Mouse (Mus musculus) left cerebral cortex, postnatal 10 days (tissue): ENCODE results near the gene Gabrb1. TPM values are rescaled to one million over a fixed set of nuclear protein-coding genes. Genes with fewer than 3 reads are reported as not detected.

Source experiments
- DNase-seq, 2 experiments: peaks; one replicate each; pipeline ENCODE4 v3.0.0; 2021 to 2022; ENCODE audit warnings: low spot score in 2 of 2, mixed read lengths in 1 of 2; ENCODE audit errors: extremely low spot score in 1 of 2
- intact Hi-C: fragments of 180-260 bp; cut with DNase I; formaldehyde crosslinking; loops from one replicate; pipeline ENCODE4 v1.15.1; 2025
- total RNA-seq, 2 experiments: library from RNA; stranded (reverse); gene quantifications; 2 replicates each; pipeline ENCODE4 v1.2.3; 2021

The Gabrb1 gene
- total RNA-seq, 2 experiments from 2014 or later: 83.0 to 86.6 TPM

DNA sequence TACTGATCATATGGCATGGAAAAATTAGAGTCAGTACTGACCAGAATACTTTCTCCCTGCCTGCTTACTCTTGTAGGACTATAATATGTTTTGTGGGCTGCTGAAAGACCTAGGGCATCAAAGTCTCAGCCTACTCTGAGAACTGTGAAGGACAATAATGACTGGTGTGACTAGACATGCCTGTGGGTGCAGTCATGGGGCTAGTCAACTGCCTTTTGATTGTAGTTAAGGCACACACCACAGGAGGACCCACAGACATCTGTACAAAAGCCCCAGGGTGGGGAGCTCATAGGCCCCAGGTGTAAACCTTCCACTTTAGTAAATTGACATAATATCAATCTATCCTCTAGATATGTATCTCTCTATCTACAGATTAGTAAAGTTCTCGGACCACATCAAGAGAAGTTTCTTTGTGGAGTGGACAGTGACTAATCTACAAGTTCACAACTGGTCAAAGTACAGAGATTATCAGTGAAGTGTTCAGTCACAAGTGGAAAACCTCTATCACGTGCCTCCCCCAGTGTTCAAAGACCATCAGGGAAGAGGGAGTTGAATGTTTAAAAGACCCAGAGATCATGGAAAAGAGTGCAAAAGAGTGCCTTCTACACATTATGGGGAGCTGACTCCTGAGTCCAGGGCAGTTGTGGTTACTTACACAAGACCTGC lies 123.7 kb downstream of the Gabrb1 start:
- intact Hi-C loops: no loop called here
- DNase-seq: no peak

DNA sequence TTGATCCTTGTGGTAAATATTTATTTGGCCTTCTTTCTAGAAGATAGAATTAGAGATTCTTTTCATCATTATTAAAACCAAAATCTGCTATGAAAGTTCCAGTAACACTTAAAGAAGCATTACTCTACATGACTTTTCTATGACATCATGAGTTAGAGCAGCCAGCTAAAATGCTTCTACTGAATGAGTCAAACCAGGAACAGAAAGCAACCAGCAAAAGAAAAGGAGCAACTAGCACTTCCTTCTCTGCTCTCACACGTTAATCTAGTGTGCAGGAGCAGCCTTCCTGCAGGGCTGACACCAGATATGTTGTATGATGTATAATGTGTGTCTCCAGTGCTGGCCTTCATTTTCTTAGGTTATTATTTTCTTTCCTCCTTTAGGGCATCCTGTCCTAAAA lies 164.9 kb downstream of the Gabrb1 start:
- no peak for DNase-seq
- intact Hi-C loops: no loop called here

DNA sequence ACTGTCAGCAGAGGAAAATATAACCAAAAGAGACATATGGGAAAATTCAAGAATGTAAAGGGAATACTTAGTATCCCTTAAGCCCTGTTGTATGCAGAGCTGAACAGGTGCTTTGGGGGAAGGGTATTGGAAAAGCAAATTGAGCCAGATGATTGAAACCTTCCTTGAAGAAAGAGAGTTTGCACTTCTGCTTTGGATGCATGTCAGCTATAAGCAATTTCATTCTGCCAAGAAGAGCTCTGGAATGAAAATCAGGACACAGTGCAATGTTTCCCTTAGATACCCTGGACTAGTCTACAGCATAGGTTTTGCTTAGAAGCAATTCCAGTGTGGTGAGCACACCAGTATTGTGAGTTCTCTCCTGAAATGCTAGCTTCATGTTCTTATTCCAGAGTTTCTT lies 170.4 kb downstream of the Gabrb1 start:
- DNase-seq: peak in 1 of 2 experiments; percentile 12
- intact Hi-C loops: no loop called here

DNA sequence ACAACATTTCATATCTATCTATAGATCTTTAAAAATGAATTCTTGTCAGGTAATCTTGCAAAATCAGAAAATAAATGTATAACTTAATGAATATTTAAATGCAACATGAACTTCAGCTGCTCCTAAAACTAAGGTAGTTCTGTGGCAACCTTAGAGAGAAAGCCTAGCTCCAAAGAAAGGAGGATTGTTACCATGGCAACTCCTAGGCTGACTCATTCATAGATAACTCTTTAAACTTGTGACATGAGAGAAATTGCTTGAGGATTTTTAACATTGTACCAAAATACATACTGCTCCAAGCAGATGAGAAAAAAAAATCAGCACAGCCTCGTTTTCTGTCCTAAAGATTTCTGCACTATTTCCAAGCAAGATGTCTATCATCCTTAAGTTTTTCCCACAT lies 171.1 kb downstream of the Gabrb1 start:
- DNase-seq: peak in 1 of 2 experiments; percentile 51
- intact Hi-C loops: no loop called here

DNA sequence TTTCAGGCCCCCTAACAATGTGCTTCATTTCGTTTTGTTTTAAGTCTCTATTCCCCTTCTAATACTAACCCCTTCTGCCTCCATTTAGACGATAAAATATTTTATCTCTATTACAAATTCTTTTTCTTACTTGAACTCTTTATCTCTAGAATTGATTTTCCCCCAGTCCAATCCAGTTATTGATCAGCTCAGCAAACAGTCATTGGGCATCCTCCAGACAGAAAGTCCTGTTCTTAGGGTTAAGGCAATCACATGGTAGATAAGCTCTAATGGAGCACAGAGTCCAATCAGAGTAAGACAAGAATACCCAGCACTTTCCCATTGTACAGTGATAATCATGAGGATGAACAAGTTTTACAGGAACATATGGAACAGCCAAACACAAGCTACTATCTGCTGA lies 172.4 kb downstream of the Gabrb1 start:
- intact Hi-C loops: no loop called here
- no peak for DNase-seq

DNA sequence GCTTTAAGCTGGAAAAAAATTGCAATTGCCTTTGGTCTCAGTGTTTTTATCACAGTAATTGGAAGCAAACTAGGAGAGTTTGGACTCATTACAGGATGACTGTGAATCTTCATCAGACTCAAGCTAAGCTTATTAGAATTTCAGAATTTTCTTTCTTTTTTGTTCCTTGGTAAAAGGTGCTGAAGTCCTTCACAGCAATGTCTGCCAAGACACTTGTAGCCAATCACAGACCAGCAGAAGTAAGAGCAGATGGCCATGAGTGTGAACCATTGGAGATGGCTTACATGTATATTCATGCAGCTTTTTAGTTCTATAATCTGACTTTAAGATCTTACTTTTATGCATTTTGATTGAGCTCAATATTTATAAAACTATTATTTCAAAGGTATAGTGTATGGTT lies 184.3 kb downstream of the Gabrb1 start:
- intact Hi-C loops: no loop called here
- DNase-seq: no peak

DNA sequence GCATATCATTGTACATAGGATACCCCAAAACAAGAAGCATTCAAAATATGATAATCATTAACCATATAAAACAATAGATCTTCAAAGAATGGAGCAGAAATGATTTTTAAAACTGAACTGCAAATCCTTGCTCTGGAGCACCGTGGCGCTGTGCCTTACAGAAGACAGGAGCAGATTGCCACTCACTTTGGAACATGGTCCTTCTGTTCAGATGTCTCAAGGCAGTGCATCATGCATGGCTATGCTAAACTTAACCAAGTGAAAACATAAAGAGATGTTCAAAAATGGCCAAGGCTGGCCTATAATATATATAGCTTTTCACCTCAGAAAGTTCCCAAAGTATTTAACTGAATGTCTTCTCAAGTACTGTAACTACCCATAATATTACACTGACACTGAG lies 240.3 kb downstream of the Gabrb1 start:
- peak; percentile 22 for DNase-seq

DNA sequence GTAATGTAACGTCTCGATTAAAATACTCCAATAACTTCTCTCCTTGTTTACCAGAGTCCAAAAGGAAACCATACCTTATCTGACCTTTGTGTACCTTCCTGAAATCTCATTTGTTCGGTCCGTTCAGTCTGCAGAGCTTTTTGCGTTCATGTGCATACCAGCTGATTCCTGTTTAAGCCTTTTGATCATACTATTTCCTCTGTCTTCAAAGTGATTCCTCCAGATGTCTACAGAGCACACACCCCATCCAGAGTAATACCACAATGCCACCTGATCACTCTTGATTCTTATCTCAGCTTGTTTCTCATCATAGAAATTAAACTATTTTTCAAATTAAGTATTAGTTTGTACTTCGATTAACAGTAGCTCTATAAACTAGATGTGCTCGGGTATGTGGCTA lies 245.5 kb downstream of the Gabrb1 start:
- intact Hi-C loops: no loop called here
- no peak for DNase-seq

More for the DNA sequence above, 240.3 kb downstream of the Gabrb1 start:
- intact Hi-C loops: no loop called here

DNA sequence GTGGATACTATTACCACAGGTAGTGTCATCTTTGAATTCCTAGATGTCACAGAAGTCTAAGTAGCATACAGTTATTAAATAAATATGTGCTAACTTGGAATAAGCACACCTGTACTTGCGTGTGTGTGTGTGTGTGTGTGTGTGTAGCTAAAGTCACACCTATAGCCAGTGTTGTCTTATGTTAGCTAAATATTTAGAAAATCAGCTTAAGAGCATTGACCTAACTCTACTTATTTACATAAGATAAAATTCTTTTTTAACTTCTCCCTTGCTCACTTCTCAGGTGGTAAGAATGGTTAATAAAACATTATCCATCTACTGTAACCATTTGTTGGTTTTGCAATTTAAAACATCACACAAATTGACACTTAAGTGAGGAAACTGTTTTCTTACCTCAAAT lies 256.1 kb downstream of the Gabrb1 start:
- DNase-seq: no peak
- intact Hi-C loops: no loop called here

DNA sequence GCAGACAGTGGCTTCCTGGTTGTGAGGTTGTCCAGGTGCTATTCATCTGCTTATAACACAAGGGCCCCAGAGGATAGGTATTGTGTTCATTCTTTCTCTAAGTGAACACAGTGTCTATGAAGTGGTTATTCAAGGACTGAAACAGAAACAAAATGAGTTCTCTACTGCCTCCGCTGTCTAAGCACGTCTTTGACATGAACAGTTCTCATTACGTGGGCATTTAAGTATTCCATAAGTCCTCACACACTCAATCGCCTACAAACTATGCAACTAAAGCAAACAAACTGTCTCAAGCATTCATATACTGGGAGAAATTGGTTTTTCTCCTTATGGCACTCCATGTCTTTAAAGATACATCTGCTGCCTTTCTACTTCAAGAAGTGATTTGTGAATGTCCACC lies 257.8 kb downstream of the Gabrb1 start:
- intact Hi-C loops: no loop called here
- no peak for DNase-seq

DNA sequence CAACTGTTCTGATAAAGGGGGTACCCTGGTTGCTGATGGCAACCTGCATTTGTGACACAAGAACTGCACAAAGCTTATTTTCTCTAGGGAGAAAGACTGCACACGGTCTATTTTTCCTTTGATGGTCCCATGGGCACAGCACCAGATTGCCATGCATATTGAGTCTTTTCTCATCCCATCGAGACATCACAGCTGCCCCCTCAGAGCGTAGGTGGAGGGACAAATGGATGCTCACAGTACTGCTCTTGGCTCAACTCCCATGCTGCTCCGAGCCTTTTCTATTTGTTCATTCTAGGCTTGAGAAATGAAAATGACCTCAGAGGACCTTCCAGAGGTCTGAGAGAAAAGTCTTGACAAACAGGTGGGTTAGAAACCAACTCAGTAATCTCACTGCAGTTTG lies 259.3 kb downstream of the Gabrb1 start:
- intact Hi-C loops: no loop called here
- DNase-seq: peak; percentile 53 to 58

DNA sequence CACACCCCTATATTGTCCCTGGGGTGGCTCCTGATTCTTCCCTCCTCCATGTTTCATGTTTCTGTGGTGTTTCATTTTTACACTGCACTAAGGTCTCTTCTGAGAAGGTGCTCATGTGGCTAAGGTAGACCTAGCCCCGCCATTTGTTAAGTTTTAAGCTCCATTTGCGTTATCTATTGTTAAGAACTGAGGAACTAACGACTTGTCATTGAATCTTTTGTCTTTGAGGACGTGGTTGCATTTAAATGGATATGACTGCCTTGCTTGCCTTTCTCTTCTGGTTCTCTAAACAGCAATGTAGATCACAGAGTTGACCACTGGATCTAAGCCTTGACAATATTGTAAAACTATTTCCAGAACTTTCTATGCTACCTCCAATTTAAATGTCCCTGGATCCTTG lies 265.7 kb downstream of the Gabrb1 start:
- DNase-seq: no peak
- intact Hi-C loops: no loop called here

DNA sequence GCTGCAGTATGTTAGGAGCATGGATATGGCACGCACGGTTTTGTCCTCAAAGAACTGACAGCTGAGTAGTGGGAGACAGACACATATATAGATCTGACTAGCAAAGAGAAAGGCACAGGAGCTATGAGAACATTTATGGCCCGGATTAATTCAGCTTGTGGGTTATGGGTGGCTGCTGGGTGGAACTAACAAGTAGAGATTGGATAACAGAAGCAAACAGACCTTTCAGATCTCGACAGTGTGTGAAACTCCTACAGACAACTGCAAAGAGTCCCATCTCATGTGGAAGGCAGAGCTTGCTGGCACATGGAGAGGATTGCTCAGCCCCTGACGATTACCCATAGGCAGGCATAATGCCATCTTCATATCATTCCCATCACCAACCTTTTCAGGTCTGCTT lies 268.4 kb downstream of the Gabrb1 start:
- peak in 1 of 2 experiments; percentile 23 for DNase-seq
- intact Hi-C loops: no loop called here

DNA sequence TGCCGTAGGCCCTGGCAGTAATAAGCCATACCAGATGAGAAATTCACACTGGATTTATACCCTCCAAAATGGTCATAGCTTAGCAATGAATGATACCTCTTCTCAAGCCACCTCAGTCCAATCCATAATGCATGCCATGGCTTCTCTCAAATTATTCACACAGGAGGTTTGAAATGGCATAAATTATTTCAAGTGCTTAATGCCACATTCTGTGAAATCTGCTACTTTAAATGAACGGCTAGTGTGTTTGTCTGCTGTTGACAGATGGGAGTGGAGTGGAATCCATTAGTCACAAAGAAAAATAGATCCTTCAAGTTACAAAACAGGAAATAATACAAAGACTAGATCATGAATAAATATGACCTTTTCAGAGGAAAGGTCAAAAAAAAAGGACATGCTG lies 272.1 kb downstream of the Gabrb1 start:
- intact Hi-C loops: no loop called here
- DNase-seq: no peak

DNA sequence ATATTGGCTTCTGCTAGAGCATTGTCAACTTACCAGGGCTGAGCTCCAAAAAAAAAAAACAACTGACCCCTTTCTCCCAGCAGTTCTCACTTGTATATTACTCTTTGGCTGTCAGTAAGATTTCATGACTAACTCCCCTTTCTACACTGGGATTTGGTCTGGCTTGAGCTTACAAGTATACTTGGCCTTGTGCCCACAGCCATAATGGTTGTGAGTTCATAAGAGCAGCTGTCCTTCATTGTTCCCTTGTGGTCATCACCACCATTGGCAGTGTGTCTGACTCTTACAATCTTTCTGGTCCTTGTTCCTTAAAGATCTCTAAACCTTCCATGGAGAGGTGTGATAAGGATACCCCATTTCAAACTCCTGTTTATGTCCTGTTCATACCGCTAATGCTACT lies 293.5 kb downstream of the Gabrb1 start:
- intact Hi-C loops: no loop called here
- DNase-seq: no peak

DNA sequence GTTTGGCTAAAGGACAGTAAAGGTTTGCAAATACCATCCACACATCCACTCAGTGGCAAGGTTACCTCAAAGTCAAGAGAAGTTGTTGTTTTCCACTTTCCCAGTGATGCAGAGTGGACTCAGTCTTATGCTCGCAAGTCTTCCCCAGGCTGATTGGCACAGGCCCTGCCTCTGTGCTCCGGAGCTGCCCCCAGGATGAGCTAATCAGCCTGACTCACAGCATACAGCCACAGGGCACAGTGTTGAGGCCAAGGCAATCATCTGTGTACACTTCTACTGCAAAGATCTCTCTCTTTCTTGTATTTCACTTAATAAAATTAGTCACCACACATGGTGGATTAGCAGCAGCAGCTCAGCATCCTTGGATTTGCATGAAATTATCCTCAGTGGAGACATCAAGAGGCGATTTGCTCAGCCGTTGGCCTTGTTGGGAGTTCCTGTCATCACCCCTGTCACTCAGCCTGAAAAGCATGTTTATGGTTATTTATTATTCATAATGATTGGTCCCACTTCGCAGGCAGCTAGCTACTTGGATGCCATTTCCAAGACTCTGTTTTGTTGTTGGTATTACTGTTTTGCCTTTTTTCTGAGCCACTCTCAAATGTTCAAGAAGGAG lies 297.3 kb downstream of the Gabrb1 start:
- DNase-seq: no peak
- intact Hi-C loops: no loop called here

DNA sequence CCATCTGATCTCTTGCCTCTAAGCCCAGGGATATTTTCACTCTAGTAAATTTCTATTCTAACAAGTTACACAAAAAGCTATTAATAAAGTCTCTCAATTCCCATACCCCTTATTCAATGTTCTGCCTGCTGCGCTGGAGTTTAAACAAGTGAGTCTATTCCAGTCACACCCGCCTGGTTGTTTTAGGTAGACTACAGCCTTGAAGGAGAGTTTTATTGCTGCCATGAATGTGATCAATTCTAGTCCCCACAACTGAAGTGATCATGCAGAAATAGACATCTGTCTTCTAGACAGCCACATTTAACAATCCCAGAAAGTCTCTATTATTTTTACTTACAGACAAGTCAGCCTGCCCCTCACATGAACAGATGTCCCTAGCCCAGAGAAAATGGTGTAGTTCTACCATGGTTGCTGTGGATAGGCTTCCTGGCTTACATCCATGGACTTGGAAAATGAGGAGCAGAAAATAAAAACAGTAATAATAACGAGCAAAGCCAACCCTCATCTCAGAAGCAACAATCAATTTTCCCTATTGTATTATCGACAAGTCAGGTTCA lies 307.0 kb downstream of the Gabrb1 start:
- intact Hi-C loops: loop anchor here (10.0 kb wide), 1 partner anchor 460 kb away; no protein-coding TSS in a partner anchor
- DNase-seq: no peak

DNA sequence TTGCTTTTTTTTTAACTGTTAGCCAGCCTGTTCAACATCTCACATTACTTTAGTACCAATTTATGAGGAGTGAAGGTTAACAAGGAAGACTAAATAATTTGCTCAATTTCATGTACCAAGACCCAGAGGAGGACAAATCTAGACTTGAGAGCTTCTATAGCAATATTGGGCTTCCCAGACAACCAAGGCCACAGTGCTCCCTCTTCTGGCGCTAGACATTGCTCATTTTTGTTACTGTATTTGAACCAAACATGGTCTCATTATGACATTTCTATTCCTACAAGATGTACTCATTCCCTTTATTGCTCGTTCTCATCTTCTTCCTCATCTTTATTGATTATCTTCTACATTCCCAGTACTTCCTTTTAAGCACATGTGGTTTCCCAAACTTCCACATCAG lies 307.6 kb downstream of the Gabrb1 start:
- intact Hi-C loops: loop anchor here (10.0 kb wide), 1 partner anchor 461 kb away; no protein-coding TSS in a partner anchor
- no peak for DNase-seq

DNA sequence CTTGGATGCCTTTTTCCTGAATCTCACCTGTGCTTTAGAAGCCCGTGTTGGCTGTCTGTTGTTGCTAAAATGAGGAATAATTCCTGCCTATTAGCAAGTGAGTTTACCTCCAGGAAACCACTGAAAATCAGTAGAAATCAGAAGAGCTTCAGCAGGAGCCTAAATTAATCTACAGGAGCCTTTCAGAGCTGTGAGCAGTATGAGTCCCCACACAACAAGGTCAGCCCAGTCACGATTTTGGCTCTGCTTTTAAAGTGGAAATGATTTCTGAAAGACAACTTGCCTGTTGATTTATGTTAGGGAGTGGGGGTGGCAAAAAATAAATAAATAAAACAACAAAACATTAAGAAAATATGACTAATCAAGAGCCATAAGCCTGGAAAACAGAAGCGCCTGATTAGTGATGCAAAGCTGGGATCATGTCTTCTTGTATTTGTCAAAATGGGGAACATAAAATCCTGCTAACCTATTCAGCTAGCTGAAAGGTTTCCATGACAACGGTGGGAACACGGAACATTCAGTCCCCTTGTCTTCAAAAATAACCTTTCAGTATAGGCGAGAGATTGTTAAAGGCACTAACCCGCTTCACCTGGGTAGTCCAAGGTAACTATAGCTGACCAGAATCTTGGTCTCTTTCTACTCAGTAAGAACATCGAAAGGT lies 312.4 kb downstream of the Gabrb1 start:
- intact Hi-C loops: loop anchor here (10.0 kb wide), 1 partner anchor 265 kb away; no protein-coding TSS in a partner anchor

DNA sequence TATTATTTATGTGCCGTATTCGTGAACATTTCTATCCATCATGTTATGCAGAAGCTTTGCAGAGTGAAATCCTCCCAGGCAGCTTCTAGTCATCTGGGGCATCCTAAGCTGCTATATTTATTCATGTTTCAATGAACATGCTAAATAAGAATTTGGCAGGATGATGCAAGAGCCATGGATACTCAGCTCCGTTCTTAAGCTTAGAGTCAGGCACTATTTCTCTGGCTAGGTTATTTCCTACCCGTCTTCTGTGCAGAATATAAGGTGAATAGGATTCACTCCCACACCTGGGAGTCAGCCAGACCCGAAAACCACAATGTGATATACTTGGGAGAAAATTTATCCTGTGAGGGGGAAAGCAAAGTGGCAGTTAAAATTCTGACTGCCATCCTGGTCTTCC lies 314.9 kb downstream of the Gabrb1 start:
- peak in 1 of 2 experiments; percentile 23 for DNase-seq

More for the DNA sequence above, 312.4 kb downstream of the Gabrb1 start:
- peak in 1 of 2 experiments; percentile 38 for DNase-seq

More for the DNA sequence above, 314.9 kb downstream of the Gabrb1 start:
- intact Hi-C loops: loop anchor here (10.0 kb wide), 1 partner anchor 268 kb away; no protein-coding TSS in a partner anchor
